Mouse (Mus musculus): ENCODE results near the gene Mpig6b.

Gene Mpig6b

GRCm38 (mm10) chr17:35066084-35066483 is at the start of gene Mpig6b:
Mpig6b (minus strand) TSS chr17:35066184.
- no peak for DNase-seq (ENCODE audit: extremely low read depth, insufficient read length, low spot score)

GRCm38 (mm10) chr17:35115046-35116019 is 49.3 kb upstream of the Mpig6b start, which contains the start of gene Ly6g5b:
Ly6g5b (minus strand) TSS chr17:35115428.
- DNase-seq (ENCODE audit: extremely low read depth, insufficient read length, low spot score), result no peak

GRCm38 (mm10) chr17:35111774-35112173 is 45.8 kb upstream of the Mpig6b start:
- no peak for DNase-seq (ENCODE audit: extremely low read depth, insufficient read length, low spot score)

- no peak for DNase-seq (ENCODE audit: extremely low read depth, insufficient read length, low spot score)
These were observed 42.1 kb upstream of the Mpig6b start, which contains the start of gene Ly6g5c for GRCm38 (mm10) chr17:35108097-35108496. Ly6g5c (plus strand) TSS chr17:35108279.

- DNase-seq (ENCODE audit: extremely low read depth, insufficient read length, low spot score), result no peak
These were observed 40.5 kb upstream of the Mpig6b start for GRCm38 (mm10) chr17:35106522-35106921.

- no peak for DNase-seq (ENCODE audit: extremely low read depth, insufficient read length, low spot score)
These were observed 39.9 kb upstream of the Mpig6b start for GRCm38 (mm10) chr17:35105740-35106389.

GRCm38 (mm10) chr17:35104754-35105153 is 38.8 kb upstream of the Mpig6b start:
- no peak for DNase-seq (ENCODE audit: extremely low read depth, insufficient read length, low spot score)

- DNase-seq (ENCODE audit: extremely low read depth, insufficient read length, low spot score), result no peak
These were observed 38.1 kb upstream of the Mpig6b start for GRCm38 (mm10) chr17:35104079-35104478.

- no peak for DNase-seq (ENCODE audit: extremely low read depth, insufficient read length, low spot score)
These were observed 37.3 kb upstream of the Mpig6b start for GRCm38 (mm10) chr17:35103221-35103690.

- no peak for DNase-seq (ENCODE audit: extremely low read depth, insufficient read length, low spot score)
These were observed 36.3 kb upstream of the Mpig6b start for GRCm38 (mm10) chr17:35102299-35102698.

- DNase-seq (ENCODE audit: extremely low read depth, insufficient read length, low spot score), result no peak
These were observed 35.2 kb upstream of the Mpig6b start for GRCm38 (mm10) chr17:35101161-35101560.

- DNase-seq (ENCODE audit: extremely low read depth, insufficient read length, low spot score), result no peak
These were observed 34.3 kb upstream of the Mpig6b start for GRCm38 (mm10) chr17:35100196-35100765.

- no peak for DNase-seq (ENCODE audit: extremely low read depth, insufficient read length, low spot score)
These were observed 31.2 kb upstream of the Mpig6b start for GRCm38 (mm10) chr17:35097164-35097655.

GRCm38 (mm10) chr17:35096597-35096996 is 30.6 kb upstream of the Mpig6b start:
- DNase-seq (ENCODE audit: extremely low read depth, insufficient read length, low spot score), result no peak

GRCm38 (mm10) chr17:35094475-35095365 is 28.7 kb upstream of the Mpig6b start:
- DNase-seq (ENCODE audit: extremely low read depth, insufficient read length, low spot score), result no peak

GRCm38 (mm10) chr17:35092403-35093198 is 26.6 kb upstream of the Mpig6b start:
- DNase-seq (ENCODE audit: extremely low read depth, insufficient read length, low spot score), result no peak

- DNase-seq (ENCODE audit: extremely low read depth, insufficient read length, low spot score), result no peak
These were observed 24.4 kb upstream of the Mpig6b start for GRCm38 (mm10) chr17:35090166-35090932.
